Mouse (Mus musculus) thymus, postnatal 4 days (tissue): Measurements from ENCODE around the gene Ehd3.

Experiments used
- DNase-seq: peaks from one replicate; pipeline ENCODE4 v3.0.0; 2021

The Ehd3 gene

DNA sequence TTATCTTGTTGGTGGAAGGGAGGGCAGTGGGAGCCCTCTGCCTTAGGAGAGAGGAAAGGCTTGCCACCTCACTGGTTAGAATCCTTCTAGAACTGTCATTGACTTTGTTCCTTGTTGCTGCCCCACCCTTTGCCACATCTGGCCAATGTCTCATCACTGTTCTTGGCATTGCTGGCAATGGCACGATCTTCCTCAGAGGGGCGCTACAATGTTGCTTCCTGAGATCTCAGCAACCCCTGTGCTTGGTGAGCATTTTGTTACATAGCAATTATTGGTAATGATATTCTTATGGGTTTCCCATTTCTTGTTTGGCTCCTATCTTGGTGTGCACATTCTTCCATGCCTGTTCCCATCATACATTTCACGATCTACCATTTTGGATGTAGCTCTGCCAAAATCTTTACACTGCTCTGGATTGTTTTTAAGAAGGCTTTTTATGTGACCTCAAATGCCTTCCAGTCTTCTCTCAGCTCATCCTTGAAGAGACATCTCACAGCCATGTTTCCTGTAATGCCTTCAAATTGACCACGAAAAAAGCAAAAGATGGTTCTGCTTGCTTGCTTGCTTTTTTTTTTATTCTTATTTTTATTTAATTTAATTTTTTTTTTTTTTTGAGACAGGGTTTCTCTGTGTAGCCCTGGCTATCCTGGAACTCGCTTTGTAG, at the start of gene Ehd3:
TSS of gene Ehd3 (plus strand) at position 614 of the 664 bp plus-strand sequence.
- DNase-seq, result no peak

DNA sequence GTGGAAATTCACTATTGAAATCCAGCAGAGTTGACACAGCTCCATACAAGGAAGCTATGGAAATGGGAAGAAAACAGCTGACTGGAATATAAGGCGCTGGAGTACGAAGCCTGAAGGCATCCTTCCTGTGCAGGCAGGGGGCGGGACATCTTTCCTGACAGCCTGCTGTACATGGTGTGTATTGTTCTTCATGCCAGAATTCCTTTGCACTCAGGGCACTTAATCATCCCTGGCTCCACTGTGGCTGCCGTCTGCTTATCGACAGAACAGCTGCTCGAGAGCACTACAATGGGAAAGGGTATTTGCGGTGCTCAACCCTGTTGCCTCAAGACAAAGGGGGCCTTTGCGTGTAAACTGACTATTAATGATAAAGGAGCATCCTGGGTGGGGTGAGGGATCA, 33.0 kb upstream of the Ehd3 start:
- DNase-seq, result no peak

DNA sequence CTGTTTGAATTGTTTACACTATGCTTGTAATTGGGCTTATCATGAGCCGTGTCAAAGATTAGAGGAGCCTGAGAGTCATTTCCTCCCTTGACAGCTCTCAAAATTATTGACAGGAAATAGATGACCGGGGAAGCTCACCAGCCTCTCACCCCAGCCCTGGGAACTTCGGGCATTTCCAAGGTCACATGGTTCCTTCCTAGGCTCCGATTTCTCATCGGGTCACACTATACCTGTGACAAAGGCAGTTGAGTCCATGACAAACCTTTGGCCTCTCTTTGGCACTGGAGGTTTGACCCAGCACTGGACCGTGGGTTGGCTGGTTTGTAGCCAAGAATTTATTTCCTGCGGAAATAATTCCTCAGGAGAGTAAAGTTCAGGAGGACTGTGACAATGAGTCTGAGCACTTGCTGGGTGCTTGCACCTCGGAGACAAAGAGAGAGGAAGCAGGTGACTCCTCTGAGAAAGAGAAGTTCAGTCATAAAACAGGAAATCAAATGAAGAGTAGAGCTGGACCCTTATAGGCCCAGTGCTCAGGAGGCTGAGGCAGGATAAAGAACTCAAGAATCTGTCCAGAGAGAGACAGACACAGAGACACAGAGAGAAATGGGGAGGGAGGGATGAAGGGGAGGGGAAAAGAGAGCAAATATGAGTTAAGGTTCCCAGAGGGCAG, 17.2 kb upstream of the Ehd3 start:
- DNase-seq, result no peak

DNA sequence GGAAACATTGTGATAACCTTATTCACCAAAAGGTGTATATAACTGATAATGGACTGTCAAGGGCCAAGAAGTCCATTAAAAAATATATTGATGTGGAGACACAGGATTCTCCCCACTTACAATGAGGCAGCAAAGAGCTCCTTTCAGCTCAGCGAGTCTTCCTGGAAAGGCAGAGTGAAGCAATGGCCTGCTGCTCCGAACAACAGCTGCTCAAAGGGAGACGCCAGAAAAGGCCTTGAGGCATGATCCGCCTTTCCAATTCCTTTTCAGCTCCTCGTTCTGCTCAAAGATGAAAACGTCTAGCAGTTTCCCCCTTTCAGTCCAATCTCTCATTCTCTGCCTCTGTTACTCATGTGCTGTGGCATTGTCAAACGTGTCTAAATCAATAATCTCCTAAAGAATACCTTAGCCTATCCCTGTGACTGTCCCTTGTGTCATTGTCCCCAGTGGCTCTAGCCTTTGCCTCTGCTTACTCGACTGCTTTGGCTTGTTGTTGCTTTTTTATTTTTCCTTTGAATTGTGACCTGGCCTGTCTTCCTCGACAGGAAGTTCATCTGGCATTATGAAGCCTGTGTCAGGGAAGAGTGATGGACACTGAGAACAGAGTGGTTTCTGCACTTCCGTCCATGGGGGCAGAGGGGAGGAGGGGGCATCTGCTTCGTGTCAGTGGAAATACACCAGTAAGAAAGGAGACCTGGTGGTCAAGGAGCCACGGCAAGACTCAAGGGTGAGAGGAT, 13.5 kb upstream of the Ehd3 start:
- no peak for DNase-seq

DNA sequence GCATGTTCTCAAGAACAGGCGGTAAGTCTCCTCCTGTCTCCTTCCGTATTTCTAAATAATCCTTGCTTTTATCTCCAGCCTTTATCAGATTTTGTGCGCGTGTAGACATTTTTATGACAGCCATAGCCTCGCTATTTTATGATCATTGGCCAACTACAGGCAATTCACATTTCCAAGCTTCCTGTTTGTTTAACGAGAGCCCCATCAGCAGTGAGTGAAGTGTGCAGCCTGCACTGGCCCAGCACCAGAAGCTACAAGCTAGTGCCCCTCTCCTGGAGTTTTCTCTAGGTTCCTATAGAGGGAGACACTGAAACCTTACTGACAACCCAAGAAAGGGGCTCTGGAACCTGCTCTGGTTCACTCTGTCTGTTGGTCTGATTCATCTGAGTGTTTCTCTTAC, 7.1 kb upstream of the Ehd3 start:
- DNase-seq, result no peak

DNA sequence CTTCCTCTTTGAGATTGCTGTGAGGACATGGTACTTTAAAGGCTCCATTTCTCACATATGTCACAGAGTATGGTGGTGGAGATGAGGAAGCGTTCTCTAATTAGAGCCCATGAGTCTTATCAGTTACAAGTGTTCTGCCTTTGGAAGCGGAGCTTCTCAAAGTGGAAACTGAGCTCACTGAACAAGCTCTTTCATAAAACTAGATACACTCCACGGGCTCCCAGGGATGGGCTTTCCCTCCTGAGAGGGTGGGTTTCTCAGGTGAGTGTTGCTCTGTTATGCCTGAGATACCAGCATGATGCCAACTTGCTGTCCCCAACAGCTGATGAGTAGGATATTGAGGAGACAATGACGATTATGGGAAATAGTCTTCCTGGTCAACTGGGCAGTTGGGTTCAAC, 6.2 kb upstream of the Ehd3 start:
- DNase-seq, result no peak

DNA sequence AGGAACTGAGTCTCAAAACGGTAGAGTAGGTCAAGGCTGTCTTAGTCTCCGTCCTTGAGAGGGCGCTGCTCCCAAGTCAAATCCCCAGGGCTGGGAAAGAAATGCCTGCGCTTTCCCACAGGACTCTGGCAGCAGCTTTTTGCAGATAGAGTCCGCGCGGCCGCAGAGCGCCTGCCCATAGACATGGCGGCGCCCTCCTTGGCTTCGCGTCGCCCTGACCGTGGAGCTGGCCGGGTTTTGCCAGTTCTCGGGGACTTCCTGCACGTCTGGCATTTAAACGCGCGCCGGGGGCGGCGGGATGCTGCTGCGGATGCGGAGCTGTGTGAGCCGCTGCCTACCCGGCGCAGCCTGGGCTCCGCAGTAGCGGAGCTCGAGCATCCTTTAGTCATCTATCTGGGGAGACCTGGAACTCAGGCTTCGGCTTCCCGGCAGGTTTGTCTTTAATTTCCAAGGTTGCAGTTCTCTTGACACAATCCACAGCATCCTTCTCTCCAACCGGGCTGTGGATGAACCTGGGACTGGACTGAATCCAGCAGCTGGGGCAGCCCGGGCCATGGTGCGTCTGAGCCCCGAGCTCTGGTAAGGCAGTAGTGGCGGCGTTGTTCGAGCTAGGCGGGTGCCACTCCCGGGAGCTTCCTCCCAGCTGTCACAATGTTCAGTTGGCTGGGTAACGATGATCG, 798 bp downstream of the Ehd3 start:
- DNase-seq, result peak; percentile 94

DNA sequence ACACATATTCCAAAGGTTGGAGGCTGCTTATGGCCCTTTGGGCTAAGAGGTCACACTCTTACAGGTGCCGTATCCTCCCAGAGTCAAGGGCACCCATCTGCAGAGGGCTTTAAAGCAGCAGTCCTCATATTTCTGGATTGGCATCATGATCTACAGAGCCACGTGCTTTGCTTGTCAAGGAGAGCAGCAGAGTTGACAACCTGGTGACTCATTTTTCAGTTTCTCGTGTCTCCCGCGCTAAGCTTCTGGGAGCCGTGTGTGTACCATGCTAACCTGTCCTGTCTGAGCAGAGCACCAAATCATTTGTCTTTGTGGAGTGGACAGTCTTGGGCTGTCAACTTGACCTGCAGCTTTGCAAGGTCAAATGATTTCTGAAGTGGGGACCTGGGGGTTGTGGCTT, 2.4 kb downstream of the Ehd3 start:
- no peak for DNase-seq

DNA sequence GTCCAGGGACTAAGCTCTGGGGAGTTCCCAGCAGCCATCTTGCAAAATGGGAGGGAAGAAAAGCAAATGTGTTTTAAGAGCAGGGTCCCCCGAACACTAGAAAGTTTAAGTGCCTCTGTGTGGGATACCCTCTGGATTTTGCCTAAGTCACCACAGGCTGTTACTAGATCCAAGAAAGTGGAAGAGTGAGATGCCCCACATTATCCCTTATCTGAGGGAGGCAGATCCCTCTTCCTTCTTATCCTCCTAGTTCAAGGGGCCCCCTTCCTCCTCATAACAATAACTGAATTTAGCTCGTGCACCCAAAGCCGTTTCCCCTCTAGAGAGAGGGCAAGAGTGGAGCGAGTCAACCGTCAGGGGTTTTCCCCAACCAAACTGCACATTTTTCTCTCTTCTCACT, 3.3 kb downstream of the Ehd3 start:
- DNase-seq, result no peak

DNA sequence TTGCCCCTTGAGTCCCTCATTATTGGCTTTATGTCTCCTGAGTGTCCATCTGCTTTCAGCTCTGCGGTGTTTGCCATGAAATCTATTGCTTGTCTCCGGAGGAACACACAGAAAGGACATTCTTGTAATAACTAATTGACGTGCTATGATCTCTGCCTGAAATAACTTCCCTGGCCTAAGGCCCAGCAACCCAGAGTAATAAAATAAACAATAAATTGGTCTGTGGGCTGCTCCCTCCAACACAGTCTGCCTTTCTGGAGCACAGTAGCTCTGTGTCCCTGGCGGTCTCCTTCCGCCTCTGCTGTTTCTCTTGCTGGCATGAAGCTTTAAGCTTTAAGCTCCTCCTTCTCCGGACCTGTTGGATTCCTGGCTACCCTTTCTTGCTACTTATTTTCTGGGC, 4.5 kb downstream of the Ehd3 start:
- no peak for DNase-seq

DNA sequence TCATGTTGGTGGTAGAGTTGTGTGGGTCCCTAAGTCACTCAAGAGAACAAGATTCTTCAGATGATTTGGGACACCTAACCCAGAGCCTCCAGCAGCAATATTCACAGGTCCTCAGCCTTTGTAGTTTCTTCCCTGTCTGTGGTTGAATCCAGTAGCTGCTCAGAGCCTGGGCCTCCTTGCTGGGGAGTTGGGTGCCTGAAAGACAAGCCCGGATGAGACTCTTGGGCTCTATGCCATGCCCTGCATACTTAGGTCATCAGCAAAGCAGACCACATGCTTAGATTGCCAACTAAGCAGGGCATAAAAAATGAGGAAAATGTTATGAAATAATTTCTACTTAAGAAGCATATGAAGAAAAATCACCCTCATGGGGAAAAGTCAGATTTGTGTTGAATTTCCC, 6.9 kb downstream of the Ehd3 start:
- no peak for DNase-seq

DNA sequence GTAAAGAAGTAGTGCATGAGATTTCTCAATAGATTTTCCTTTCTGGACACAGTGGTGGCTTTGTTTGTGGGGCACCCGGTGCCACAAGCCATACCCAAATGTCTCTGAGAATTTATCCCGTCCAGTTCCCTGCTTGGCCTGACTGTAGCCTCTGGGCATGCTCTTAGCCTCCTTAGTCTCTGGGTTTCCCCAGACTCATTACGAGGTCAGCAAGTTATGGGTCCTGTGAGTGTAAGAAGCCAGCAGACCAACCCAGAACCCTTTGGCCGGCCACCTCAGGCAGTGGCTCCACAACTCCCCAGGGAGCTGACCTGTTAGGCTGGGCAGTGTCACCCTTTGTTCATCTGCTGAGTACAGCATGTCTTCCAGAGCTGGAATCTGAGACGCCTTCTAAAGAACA, 7.6 kb downstream of the Ehd3 start:
- no peak for DNase-seq

DNA sequence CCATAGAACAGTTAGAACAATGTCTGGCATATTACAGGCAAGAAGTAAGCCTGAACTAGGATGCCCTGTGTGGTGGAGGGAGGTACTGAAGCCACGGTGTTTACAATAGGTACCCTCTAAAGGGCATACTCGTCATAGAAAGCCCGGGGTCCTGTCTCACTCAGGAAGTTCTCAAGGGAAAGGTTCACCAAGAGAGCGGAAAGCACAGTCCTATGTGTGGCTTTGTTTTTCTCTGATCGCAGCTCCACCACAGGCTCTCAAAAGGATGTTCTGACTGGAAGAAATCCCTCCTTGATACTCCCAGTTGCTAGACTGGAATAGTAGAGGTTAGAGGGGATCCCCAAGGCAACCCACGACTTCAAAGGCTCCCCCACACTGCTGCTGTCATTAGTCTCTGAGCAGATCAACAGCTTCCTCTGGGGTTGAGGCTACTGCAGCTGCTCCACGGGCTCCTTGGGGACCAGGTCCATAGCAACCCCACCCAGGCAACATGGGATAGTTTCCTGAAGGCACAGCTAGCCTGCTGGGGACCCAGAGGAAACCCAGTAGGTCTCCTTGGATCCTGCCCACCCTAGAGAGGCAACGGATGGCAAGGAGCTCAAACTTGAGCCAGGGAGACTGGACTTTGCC, 9.2 kb downstream of the Ehd3 start:
- DNase-seq, result peak; percentile 63

DNA sequence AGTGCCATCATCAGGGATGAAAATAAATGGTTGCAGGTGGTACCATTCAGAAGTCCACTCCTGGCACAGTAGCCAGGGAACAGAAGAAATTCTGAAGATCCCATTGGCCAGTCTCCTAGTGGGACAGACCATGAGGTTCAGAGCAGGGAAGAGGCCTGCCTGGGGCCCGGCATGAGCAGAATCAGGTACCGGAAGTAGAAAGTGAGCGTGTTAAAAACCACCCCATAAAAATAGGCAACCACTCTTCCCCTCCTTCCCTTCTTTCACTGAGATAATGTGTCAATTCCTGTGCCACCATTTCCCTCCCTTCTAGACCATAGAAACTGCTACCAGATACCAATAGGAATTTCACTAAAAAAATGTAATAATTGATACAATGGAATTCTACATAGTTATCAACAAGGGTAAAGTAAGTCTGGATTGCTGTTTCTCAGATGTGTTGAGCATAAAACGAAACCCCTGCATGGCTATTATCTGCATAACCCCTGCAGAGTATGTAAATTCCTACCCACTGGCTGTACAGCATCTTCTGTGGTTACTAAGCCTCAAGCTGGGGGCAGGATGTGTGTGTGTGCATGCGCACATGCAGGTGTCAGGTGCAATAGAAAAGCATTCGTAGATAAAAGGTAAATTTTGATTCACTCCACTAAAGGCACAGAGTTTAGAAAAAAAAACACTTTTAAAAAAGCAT, 10.7 kb downstream of the Ehd3 start:
- DNase-seq, result peak; percentile 68

DNA sequence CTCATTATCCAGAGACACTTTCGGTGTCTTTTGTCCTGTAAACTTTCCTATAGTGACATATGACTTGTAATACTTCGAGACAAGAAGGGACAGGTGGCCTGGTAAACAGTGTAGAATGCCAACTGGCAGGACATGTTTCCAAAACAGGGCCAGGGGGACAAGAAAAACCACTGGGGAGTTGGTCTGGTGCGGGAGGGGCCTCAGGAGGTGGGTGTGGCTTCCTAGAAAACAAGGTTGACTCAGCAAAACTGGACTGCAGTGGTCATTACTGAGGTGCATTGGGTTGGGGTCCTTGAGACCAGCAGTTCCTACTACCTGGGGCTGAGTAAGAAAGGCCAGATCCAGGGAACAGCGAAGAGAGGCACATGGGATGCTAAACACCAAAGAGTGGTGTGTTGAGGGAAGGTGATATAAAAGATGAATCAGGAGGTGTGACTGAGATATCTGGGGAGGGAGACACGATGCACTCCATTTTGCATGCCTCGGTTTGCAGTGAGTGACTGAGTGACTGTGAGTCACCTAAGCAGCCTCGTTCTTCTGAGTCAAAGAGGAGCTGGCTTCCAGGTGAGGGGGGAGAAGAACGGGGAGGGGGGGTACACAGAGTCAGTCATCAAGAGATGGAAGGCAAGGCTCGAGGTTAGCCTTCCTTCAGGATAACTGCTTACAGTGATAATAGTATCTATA, 13.9 kb downstream of the Ehd3 start:
- no peak for DNase-seq

DNA sequence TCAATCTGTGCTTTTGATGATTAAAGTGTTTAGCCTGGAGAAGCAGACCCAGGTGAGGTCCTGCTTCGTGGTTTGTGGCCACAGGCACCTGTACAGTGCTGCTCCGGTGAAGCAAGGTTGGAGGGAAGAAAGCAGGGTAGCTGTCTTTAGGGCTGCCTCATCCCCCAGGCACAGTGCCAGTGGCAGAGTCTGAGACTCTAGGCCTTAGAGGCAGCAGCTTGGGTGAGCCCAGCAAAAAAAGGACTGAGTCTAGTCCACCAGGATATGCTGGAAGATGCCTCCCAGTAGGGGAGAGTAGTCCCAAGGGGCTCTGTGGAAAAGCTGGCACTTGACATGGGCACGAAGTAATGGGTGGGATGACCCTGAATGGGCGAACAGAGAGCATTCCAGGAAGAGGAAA, 15.0 kb downstream of the Ehd3 start:
- DNase-seq, result no peak

DNA sequence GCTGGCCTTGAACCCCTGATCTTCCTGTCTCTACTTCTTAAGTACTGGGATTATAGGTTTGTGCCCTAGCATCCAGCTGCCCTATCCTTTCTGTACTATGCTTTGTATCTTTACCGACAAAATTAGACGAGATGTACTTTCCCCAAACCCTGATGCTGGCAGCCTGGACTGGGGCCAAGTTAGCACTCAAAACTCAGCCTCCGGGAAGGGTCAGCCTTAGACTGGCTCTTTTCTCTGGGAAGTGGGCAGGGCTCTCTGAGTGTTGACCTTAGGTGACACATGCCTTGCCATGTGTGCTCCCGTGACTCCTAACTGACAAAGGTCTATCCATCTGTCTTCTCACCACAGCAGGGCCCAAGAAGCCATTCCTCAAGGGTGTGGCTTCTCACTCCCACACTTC, 16.8 kb downstream of the Ehd3 start:
- no peak for DNase-seq

DNA sequence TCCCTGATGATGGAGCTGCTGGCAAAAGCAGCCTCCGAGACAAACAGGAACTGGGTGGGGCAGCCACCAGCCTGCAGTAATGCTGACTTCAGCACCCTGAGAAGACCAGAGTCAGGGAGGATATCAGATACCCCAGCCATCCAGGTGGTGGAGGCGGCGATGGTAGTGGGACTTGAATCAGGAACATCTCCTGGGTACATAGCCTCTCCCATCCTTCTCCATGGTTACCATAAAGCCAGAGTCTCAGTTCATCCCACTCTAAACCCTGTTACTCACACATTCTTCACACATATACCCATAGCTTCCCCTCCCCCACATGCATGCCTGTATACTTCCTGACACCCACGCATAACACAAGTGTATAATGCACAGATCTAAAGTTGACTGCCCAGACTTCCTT, 18.3 kb downstream of the Ehd3 start:
- DNase-seq, result peak; percentile 67

DNA sequence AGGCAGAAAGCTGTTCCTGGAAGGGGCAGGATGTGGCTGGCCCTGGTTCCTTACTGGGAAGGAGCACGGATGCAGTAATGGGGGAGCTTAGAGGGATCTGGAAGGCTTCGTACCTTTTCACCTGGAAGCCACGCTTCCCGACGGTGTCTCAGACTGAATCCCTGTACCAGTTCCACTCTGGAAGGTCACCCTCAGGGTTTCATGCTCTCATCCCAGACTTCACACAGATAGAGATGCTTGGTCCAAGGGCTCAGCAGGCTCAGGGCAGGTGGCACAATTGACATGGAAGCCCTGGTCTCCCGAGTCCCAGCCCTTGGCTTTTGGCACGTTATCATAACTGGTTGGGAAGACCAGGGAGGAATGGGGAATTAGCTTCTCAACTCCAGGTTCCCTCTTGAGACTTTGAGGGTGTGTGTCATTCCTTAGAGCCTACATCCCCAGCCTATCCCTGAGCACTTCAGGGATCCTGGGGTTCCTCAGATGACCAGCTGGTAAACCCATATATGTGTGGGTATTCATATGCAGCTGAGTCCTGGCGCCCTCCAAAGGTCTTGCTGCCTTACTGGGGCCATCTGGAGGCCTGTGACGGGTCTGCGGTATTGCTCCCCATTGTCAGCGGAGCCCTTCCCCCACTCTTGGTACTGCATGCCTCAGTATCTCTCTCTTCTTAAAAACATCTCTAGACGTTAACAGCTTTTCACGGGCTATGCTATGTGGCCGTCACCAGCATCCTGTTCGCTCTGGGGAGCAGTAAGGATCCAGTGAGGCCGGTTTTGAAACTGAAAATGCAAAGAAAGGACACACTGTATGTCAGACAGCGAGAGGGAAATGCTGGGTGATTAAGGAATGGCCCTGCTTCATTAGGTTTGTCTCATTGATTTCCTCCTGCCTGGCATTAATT, 19.4 kb downstream of the Ehd3 start:
- peak; percentile 70 for DNase-seq

DNA sequence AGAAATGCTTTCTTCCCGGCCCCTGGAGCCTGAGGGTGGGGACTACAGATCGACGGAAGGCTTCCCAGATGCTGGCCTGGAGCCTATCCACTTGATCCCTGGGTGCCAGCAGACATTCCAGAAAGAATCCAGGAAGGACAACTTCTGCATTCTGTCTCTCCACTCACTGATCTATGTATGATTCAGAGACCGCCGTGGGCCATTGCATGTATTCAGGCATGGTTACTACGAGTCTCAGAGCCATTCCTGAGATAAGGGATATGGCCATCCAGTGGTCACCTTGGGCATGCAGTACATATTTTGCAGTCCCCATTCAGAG, 20.0 kb downstream of the Ehd3 start:
- DNase-seq, result no peak

DNA sequence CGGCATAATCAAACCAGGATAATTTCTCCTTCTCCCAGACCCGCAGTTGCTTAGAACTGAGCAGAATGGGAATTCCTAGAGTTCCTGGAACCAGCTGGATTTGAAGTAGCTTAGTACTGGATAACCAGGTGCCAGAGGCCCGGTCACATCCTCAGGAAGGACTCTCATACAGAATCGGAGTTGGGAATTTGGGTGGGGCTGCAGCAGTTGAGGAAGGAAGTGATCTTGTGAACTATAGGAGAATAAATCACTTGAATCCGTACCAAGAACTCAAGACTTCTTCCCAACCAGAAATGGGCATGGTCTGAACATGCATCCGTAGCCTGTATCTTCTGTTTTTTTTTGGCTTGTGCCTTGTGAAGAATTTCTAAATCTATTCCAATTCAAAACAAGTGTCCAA, 22.2 kb downstream of the Ehd3 start:
- no peak for DNase-seq
